Mouse (Mus musculus) cerebellum, adult (tissue): ENCODE results near the gene Mybbp1a.
"Not testable (repeated sequence)": the region's sequence is repeated elsewhere in the genome, so short reads cannot be mapped to it uniquely, and the experiment has no call there.

Source experiments
- ATAC-seq: cut with Nextera tagmentation; 2 replicates; pipeline ENCODE4 v1.9.2; 2017; ENCODE audit warnings: mild to moderate bottlenecking, moderate library complexity, mixed read lengths; ENCODE audit not compliant: insufficient number of reproducible peaks, low FRiP score, low TSS enrichment

The Mybbp1a gene

DNA sequence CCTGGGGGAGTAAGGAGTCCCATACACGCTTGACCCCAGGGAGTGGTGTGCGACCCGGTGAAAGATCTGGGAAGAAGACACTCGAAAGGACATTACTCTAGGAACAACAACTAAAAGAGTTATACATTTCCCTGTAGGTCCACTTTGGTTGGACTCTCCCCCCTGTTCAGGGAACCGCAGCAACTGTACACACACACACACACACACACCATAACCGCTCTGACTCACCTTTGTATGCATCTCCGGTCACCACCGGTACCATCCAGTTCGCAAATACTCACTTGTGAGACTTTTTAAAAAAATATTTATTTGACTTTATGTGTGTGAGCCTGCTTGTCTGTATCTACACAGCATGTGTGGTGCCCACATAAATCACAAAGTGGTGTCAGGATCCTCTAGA, 29.2 kb upstream of the Mybbp1a start:
- ATAC-seq, result no peak

DNA sequence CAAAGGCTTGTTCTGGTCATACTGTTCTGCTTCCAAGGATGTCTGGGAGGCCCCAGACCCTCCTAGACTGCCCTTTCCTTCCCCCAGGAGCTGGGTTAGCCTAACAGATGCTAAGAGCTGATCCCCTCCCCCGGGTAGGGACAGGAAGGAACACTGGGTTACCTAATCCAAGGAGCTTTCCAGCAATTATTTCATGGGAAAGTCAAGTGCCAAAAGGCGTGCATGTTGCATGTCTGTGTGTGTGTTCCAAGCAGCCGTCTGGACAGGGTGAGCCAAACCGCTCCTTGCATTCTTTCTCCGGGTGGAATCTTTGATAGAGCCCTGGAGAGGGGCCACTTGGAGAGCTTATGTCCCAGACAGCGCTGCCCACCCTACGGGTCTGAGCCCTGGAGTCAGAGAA, 28.1 kb upstream of the Mybbp1a start:
- no peak for ATAC-seq

DNA sequence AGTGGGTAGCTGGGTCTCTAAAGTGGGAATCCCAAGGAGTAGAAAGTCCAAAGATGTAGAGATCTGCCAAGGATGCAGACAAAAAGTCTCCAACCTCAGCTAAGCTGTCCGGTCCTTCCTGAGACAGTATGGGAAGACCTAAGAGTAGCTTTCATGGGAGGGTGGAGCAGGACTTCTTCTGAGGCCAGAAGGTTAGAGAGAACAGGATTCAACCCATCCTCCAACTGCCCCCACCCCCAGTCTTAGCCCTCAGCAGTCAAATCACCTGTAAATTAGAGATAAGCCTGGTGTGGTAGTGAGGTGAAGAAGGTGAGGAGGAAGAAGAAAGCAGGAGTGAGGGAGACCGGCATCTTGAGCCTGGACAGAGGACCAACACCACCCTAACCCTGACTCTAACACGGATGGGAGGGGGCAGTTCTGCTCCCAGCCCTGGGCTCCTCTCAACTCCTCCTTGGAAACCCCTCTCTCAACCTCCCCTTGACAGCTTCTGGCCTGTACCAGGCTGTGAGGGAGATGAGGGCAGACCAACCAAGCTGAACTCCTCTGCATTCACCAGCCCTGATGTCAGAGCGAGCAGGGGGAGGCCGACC, 27.5 kb upstream of the Mybbp1a start:
- no peak for ATAC-seq

- ATAC-seq, result no peak
Observed at GRCm38 (mm10) chr11:72415155-72415554, 26.0 kb upstream of the Mybbp1a start.

- ATAC-seq, result no peak
Observed at GRCm38 (mm10) chr11:72416666-72417065, 24.5 kb upstream of the Mybbp1a start.

GRCm38 (mm10) chr11:72417376-72417775, 23.8 kb upstream of the Mybbp1a start:
- no peak for ATAC-seq

DNA sequence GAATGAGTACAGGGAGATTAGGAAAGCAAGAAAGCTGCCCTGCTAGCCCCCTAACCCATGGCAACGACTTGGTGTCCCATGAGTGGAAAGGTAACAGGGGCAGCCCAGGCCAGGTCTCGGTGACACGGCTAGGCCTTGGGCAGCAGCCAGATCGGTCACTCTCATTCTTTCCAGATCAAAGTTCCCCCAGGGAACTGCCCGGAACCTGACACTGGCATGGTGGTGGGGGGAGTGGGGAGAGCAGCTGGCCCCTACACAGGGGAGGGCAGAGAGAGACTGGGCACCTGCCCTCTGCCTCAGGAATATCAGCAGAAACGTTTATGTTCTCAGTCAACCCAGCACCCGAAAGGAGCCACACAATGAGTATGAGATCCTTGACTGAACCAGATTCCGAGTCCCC, 22.9 kb upstream of the Mybbp1a start:
- no peak for ATAC-seq

GRCm38 (mm10) chr11:72419006-72419405, 22.1 kb upstream of the Mybbp1a start:
- ATAC-seq, result no peak

- no peak for ATAC-seq
Observed at GRCm38 (mm10) chr11:72420460-72421122, 20.6 kb upstream of the Mybbp1a start.

DNA sequence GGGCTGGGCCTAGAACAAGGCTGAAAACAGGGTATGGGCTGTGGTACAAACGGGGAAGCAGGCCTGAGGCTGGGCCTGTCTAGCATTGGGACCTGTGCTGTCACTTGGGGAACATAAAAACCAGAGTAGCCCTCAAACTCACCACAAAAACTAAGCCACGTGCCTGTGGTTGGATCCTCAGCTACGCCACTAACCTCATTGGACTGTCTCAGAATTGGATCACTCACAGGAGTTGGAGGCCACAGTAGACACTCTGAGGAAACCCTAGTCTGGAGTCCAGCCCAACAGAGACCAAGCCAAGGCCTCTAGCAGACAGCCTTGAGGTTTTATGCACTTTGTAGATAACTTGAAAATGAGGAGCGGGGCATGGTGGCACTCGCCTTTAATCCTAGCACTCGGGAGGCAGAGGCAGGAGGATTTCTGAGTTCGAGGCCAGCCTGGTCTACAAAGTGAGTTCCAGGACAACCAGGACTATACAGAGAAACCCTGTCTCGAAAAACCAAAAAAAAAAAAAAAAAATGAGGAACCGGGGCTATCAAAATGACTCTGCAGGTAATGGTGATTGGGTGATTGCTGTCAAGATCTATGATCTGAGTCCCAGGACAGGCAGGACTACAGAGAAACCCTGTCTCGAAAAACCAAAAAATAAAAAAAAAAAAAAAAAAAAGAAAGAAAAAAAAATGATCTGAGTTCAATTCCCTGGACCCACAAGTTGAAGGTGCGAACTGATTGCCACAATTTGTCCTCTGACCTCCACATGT, 19.5 kb upstream of the Mybbp1a start:
- ATAC-seq, result no peak

DNA sequence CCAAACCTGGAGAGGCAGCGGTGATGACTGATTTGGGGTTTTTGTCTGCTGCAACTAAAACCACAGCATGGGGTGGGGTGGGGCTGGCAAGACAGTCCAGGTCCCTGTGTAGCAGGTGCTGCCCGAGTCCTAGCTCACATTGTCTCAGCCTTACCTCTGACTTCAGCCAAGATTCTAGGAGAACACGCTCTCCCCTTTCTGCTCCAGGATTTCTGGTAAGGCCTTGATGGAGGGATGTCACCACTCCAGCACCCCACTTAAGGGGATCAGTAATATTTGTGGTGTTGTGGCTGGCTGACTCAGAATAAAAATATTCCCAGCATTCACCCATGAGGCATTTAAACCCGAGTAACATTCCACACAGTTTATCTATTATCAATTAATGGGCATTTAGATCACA, 17.5 kb upstream of the Mybbp1a start:
- no peak for ATAC-seq

DNA sequence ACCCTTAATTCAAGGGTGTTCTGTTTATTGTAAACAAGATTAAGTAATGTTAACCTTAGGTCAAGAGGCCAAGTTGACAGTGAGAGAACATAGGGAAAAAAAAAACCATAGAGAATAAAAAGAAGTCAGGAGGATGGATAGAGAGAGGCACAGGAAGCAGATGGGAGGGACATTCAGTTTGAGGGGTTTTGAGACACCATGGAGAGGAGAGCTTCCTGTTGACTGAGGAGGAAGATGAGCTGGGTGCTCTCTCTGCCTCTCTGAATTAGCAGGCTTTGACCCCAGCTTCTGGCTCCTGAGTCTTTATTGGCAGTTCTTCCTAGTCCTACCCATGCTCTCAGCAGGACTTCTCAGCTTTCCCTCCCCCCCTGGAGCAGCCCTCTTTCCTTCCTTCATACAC, 16.0 kb upstream of the Mybbp1a start:
- ATAC-seq, result no peak

GRCm38 (mm10) chr11:72426884-72427283, 14.3 kb upstream of the Mybbp1a start:
- ATAC-seq, result no peak

DNA sequence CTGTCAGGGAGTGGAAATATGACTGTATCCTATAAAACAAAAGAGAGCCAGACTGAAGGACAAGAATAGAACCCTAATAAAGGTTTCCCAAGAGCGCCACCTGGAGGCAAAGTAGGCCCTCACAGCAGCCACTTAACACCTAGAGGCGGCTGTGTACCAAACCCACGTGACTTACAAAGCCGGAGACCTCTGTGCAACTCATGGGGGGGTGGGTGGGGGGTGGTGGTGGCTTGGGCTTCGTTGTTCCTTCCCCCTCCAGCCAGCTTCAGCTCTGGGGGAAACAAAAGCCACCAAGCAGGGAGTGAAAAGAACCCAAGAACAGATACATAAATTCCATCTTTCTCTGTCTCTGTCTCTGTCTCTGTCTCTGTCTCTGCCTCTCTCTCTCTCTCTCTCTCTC, 12.5 kb upstream of the Mybbp1a start:
- no peak for ATAC-seq

- ATAC-seq, result no peak
Observed at GRCm38 (mm10) chr11:72429288-72429690, 11.9 kb upstream of the Mybbp1a start.

GRCm38 (mm10) chr11:72430311-72431068, 10.7 kb upstream of the Mybbp1a start:
- ATAC-seq, result not testable (repeated sequence)

DNA sequence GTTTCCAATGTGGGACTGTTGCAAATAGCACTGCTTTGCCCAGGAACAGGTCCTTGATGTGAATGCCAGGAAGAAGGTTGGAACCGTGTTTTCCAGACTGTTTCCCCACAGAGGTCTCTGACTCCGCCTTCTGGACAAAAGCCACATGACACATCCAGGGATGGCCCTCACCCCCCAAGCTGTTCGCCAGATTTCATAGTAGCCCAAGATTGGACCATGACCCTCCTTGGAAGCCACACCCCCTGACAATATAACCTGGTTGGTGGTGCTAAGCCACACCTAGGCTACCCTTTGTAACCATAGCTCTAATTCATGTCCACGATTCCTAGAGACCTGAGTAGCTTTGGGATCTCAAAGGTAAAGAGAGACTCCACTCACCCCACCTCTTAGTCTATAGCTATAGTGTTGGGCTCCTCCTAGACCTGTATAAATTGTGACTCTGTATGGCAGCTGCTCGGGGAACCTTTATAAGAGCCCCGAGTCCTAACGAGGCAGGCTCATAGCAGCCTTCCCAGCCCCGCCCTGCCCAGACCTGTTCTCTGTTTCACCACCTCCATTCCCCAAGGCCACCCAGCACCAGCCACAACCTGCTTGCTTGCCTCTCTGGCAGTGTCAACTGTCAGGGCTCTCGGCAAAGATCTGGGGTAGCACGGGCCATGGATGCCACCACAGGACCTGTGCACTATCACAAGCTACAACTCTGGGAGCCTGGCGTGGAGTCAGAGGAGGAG, 6.0 kb upstream of the Mybbp1a start, which contains the start of gene Ggt6:
TSS of gene Ggt6 (plus strand) at position 564 of the 731 bp plus-strand sequence.
- no peak for ATAC-seq

DNA sequence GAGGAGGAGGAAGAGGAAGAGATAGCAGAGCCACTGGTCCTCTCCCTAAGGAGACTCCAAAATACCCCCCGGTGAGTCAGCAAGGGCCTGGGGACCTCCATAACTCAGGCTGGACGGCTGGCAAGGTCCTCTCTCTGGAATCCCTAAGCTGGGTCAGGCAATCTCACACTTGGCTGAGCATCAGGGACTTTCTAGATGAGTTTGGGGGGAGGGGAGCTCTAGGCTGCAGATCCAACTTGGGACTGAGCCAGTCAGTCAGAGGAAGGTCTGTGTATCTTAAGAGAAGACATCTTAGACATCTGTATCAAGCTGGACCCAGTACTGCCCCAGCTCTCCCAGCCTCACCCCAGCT, 5.5 kb upstream of the Mybbp1a start:
- no peak for ATAC-seq

DNA sequence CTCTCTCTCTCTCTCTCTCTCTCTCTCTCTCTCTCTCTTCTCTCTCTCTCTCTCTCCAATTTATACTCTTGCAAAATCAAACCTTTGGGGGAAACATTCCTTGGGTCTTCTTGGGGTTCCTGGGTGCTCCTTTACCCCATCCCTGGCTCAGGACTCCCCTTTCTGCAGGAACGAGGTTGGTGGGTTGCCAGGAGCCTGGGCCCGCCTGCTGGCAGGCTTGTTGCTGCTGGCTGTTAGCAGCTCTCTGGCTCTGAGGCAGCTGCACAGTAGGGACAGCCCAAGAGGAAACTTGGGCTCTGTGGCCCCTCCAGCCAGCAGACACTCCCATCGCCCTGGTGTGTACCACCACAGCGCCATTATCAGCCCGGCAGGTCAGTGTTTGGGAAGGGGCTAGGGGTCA, 4.9 kb upstream of the Mybbp1a start:
- ATAC-seq, result no peak
